Comparison of ENCODE assay signal across 8 mouse cellular contexts in the genomic region with DNA sequence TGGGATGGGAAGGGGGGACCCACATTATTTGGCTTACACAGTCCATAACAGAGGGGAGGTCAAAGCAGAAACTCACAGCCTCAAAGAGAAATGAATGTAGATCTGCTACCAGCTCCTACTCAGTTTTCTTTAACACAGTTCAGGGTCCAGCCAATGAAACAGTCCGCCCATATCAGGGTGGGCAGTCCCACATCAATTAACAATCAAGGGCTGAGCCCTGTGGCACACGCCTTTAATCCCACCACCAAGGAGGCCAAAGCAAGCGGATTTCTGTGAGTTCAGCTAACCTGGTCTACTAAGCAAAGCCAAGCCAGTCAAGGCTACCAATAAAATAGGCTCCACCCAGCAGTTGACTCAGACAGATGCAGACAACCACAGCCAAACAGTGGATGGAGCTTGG. TPM values are rescaled to one million over a fixed set of nuclear protein-coding genes. Genes with fewer than 3 reads are reported as not detected.
DNase-seq lines count a peak whose midpoint lies in the region; ATAC-seq and TF ChIP-seq lines count a peak whose summit lies in the region.
"Not testable (repeated sequence)": the region's sequence is repeated elsewhere in the genome, so short reads cannot be mapped to it uniquely, and the experiment has no call there.

No protein-coding gene starts in this region.

- TF ChIP-seq EP300 in CH12.LX (IDR thresholded peaks at IDR 0.05; ENCODE audit: low read length); stomach, postnatal 0 days (optimal IDR thresholded peaks at IDR 0.05): not testable (repeated sequence)

- H3K27me3 ChIP-seq in CH12.LX (replicated peaks); intestine, embryonic 14.5 days (replicated peaks; ENCODE audit: control insufficient read depth, insufficient read depth, low read length); stomach, postnatal 0 days (ENCODE audit: control insufficient read depth, insufficient read depth, low read length); thymus, adult 2 months (ENCODE audit: control insufficient read depth, insufficient read depth, low read length): not testable (repeated sequence)

- H3K4me3 ChIP-seq in CH12.LX (replicated peaks in 1 of 3; ENCODE audit: low read depth in 2 of 3, low read length in 2 of 3, poor library complexity in 1 of 3), result peak overlapping the region in 2 of 3 experiments; percentile 29 to 30
- H3K4me3 ChIP-seq in intestine, embryonic 14.5 days (ENCODE audit: low read depth, low read length); stomach, postnatal 0 days (ENCODE audit: low read depth, low read length); thymus, adult 2 months (ENCODE audit: control insufficient read depth, insufficient read depth, low read length): not testable (repeated sequence)

- not testable (repeated sequence) for DNase-seq in CH12.LX (ENCODE audit: extremely low read depth); intestine, embryonic 14.5 days (ENCODE audit: low spot score); stomach, postnatal 0 days (ENCODE audit: low spot score)
- DNase-seq in heart, adult 11 months, result peak; percentile 90
- peak; percentile 22 for DNase-seq in thymus, adult 2 months
- DNase-seq in thymus, postnatal 14 days, result peak; percentile 35
- peak; percentile 38 for DNase-seq in thymus, postnatal 25 days
- peak; percentile 52 for DNase-seq in thymus, postnatal 4 days

- not testable (repeated sequence) for H3K36me3 ChIP-seq in CH12.LX (replicated peaks in 1 of 2; ENCODE audit: control insufficient read depth in 1 of 2, insufficient read depth in 1 of 2, low read length in 1 of 2); intestine, embryonic 14.5 days (ENCODE audit: control insufficient read depth, insufficient read depth, low read length); stomach, postnatal 0 days (ENCODE audit: control insufficient read depth, insufficient read depth, low read length); thymus, adult 2 months (ENCODE audit: control insufficient read depth, insufficient read depth, low read length)

- 0 out of 2 replicates have a peak, but pooled peaks have one; percentile 14 for ATAC-seq in intestine, embryonic 14.5 days (replicated peaks; ENCODE audit: low FRiP score, low TSS enrichment, low read depth)
- ATAC-seq in stomach, postnatal 0 days (ENCODE audit: low FRiP score, low TSS enrichment), result peak; percentile 19; the same call in 1 of the 2 replicates

- not testable (repeated sequence) for TF ChIP-seq POLR2A in CH12.LX (IDR thresholded peaks at IDR 0.05; ENCODE audit: low read depth, low read length); thymus, adult 2 months (IDR thresholded peaks at IDR 0.05; ENCODE audit: control insufficient read depth, extremely low read depth, insufficient read depth, low read length, poor library complexity)

- H3K9ac ChIP-seq in CH12.LX (ENCODE audit: insufficient read depth, low read depth), result peak overlapping the region; percentile 73; the same call in 1 of the 2 replicates
- H3K9ac ChIP-seq in intestine, embryonic 14.5 days (ENCODE audit: low read length); stomach, postnatal 0 days (ENCODE audit: low read length): not testable (repeated sequence)

- dilution Hi-C loops in CH12.LX (cut with MboI; ENCODE audit: extremely low pct_ligation_motif_present, extremely low pct_unique_long_range_greater_than_20kb, low sequenced_read_pairs), result not testable (repeated sequence)

- not testable (repeated sequence) for TF ChIP-seq CTCF in CH12.LX (conservative IDR thresholded peaks at IDR 0.05 in 1 of 2, IDR thresholded peaks at IDR 0.05 in 1 of 2; ENCODE audit: low read depth in 2 of 2, low read length in 2 of 2); stomach, postnatal 0 days (IDR thresholded peaks at IDR 0.05; ENCODE audit: low read depth); thymus, adult 2 months (IDR thresholded peaks at IDR 0.05; ENCODE audit: borderline replicate concordance, control insufficient read depth, extremely low read depth, insufficient read depth, low read length, poor library complexity)

- peak overlapping the region; percentile 47 for H3K4me2 ChIP-seq in CH12.LX (ENCODE audit: insufficient read depth, low read depth, poor library complexity, severe bottlenecking)
- H3K4me2 ChIP-seq in intestine, embryonic 14.5 days (ENCODE audit: low read length); stomach, postnatal 0 days (replicated peaks; ENCODE audit: low read depth): not testable (repeated sequence)

- in situ Hi-C loops in CH12.LX (cut with MboI; ENCODE audit: low pct_ligation_motif_present, low pct_unique_long_range_greater_than_20kb, low sequenced_read_pairs), result not testable (repeated sequence)

- H3K4me1 ChIP-seq in CH12.LX (ENCODE audit: control insufficient read depth in 1 of 2, insufficient read depth in 2 of 2); intestine, embryonic 14.5 days (replicated peaks; ENCODE audit: control insufficient read depth, insufficient read depth, low read length); stomach, postnatal 0 days (replicated peaks; ENCODE audit: control insufficient read depth, insufficient read depth); thymus, adult 2 months (replicated peaks; ENCODE audit: control insufficient read depth, insufficient read depth, low read length): not testable (repeated sequence)

- not testable (repeated sequence) for TF ChIP-seq RAD21 in CH12.LX (IDR thresholded peaks at IDR 0.05; ENCODE audit: low read depth, low read length)

- H3K27ac ChIP-seq in CH12.LX (ENCODE audit: insufficient read depth, low read depth), result peak overlapping the region; percentile 62
- not testable (repeated sequence) for H3K27ac ChIP-seq in intestine, embryonic 14.5 days (ENCODE audit: low read depth); stomach, postnatal 0 days (replicated peaks); thymus, adult 2 months (ENCODE audit: control insufficient read depth, insufficient read depth, low read length)

- H3K9me3 ChIP-seq in CH12.LX (replicated peaks; ENCODE audit: low read length); intestine, embryonic 14.5 days (ENCODE audit: control insufficient read depth, low read length); stomach, postnatal 0 days (ENCODE audit: control insufficient read depth, low read length): not testable (repeated sequence)

- peaks cover 19% of the 10 kb centered on the region for H3K79me2 ChIP-seq in CH12.LX (replicated peaks; ENCODE audit: control insufficient read depth, extremely low read depth, insufficient read depth, poor library complexity, severe bottlenecking)

- WGBS in intestine, embryonic 14.5 days, result 71% methylated on average over 3 of the region's 3 CpGs
- WGBS in stomach, postnatal 0 days, result 69% methylated on average over 3 of the region's 3 CpGs
- 96% methylated on average over 3 of the region's 3 CpGs for WGBS in thymus, adult 2 months

RNA-seq across cellular contexts. Expression of gene Dynlt1c, which starts 7.6 kb away (rescaled TPM):
- 11.2 and 16.5 TPM in 2 replicates for total RNA-seq in CH12.LX (2012; rRNA removed)
- 11.2 and 14.7 TPM in 2 replicates for total RNA-seq in CH12.LX (2014; rRNA removed)
- polyA plus RNA-seq in CH12.LX (2012; ENCODE audit: insufficient read length, low read depth), result 2.3 and 6.5 TPM in 2 replicates
- polyA plus RNA-seq in intestine, embryonic 14.5 days (2014; fragmentation: Nextera tagmentation; extraction: Ambion mirVana), result 36.1 and 44.8 TPM in 2 replicates
- 12.6 and 15.5 TPM in 2 replicates for polyA plus RNA-seq in stomach, postnatal 0 days (2015; fragmentation: Nextera tagmentation; extraction: Ambion mirVana)
- 41.1 and 55.0 TPM in 2 replicates for polyA plus RNA-seq in thymus, adult 2 months (2012; rRNA removed)
